Comparison of ENCODE assay signal across 8 mouse cellular contexts in the genomic region with DNA sequence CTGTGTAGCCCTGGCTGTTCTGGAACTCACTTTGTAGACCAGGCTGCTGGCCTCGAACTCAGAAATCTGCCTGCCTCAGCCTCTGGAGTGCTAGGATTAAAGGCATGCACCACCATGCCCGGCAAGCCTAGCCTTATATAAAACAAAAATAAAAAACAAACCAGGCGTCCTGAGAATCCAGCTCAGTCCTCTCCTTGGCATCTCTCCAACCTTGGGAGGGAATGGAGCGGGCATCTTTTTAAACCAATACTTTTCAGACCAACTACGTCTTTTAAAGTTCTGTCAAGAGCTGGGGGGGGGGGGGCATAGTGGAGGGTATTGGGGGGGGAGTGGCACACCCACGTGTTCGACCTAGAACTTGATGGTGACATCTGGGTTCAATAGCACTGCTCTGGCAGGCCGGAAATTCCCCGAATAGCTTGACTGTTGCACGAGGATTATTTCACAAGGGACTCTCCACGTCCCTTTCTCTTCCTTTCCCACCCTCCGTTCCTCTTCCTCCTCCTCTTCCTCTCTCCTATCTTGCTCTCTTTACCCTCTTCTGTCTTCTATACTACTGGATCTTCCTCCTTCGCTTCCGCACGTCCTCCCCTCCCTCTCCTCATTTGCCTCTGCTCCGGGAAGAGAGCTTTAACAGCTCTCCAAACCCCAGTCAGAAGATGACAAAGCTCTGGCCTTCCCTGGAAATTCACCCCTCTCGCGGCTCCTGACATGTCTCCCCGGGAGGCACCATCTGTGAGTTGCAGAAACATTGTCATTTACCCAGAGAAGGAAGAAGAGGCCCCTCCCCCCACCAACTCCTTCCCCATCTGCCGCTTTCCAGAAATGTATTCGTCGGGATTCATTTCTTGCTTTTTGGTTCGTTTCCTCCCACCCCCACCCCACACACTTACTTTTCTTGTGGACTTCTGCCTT. TPM values are rescaled to one million over a fixed set of nuclear protein-coding genes. Genes with fewer than 3 reads are reported as not detected.
DNase-seq lines count a peak whose midpoint lies in the region; ATAC-seq lines count a peak whose summit lies in the region.

No protein-coding gene starts in this region.

- 50% methylated on average over 23 of the region's 23 CpGs for WGBS in forebrain, embryonic 10.5 days
- 29% methylated on average over 23 of the region's 23 CpGs for WGBS in hindbrain, embryonic 12.5 days
- WGBS in midbrain, embryonic 16.5 days: 25% methylated on average over 23 of the region's 23 CpGs

- DNase-seq in heart, adult 18-20 months: peak; percentile 15 to 33
- DNase-seq in heart, postnatal 25 days (ENCODE audit: low spot score): no peak
- DNase-seq in forebrain, embryonic 10.5 days (ENCODE audit: extremely low spot score, low spot score): peak; percentile 41
- DNase-seq in left cerebral cortex, postnatal 10 days (ENCODE audit: extremely low spot score in 1 of 2, low spot score in 2 of 2): peak; percentile 77 to 80
- DNase-seq in urinary bladder, postnatal 10 days (ENCODE audit: low spot score): no peak

- H3K27me3 ChIP-seq in forebrain, embryonic 10.5 days (ENCODE audit: poor library complexity, severe bottlenecking): peaks cover 20% of the 10 kb centered on the region
- peaks cover 14% of the 10 kb centered on the region; the same call in 1 of the 2 replicates for H3K27me3 ChIP-seq in hindbrain, embryonic 12.5 days
- H3K27me3 ChIP-seq in midbrain, embryonic 16.5 days (ENCODE audit: control insufficient read depth, insufficient read depth, low read depth, low read length): no peaks in the 10 kb centered on the region

- no peaks in the 10 kb centered on the region for H3K36me3 ChIP-seq in forebrain, embryonic 10.5 days (replicated peaks)
- H3K36me3 ChIP-seq in hindbrain, embryonic 12.5 days: no peaks in the 10 kb centered on the region
- H3K36me3 ChIP-seq in midbrain, embryonic 16.5 days (ENCODE audit: control insufficient read depth, insufficient read depth, low read length): no peaks in the 10 kb centered on the region

- ATAC-seq in hindbrain, embryonic 12.5 days (ENCODE audit: low FRiP score): no peak
- no peak for ATAC-seq in midbrain, embryonic 16.5 days
- no peak for ATAC-seq in inflammation-experienced regulatory T-cells, adult 6 months

- H3K9me3 ChIP-seq in forebrain, embryonic 10.5 days: no peaks in the 10 kb centered on the region
- H3K9me3 ChIP-seq in hindbrain, embryonic 12.5 days (replicated peaks): no peaks in the 10 kb centered on the region
- H3K9me3 ChIP-seq in midbrain, embryonic 16.5 days (replicated peaks; ENCODE audit: control insufficient read depth, low read length, poor library complexity, severe bottlenecking): no peaks in the 10 kb centered on the region

- H3K4me2 ChIP-seq in hindbrain, embryonic 12.5 days (replicated peaks): peak overlapping the region; percentile 45
- peak overlapping the region; percentile 28; the same call in 1 of the 2 replicates for H3K4me2 ChIP-seq in midbrain, embryonic 16.5 days (ENCODE audit: low read length)

- H3K4me1 ChIP-seq in forebrain, embryonic 10.5 days: peaks cover 22% of the 10 kb centered on the region
- H3K4me1 ChIP-seq in hindbrain, embryonic 12.5 days: peaks cover 11% of the 10 kb centered on the region
- H3K4me1 ChIP-seq in midbrain, embryonic 16.5 days (ENCODE audit: control insufficient read depth, insufficient read depth, low read length): peaks cover 4% of the 10 kb centered on the region

- intact Hi-C loops in heart, postnatal 25 days (cut with DNase I): no loop called here
- intact Hi-C loops in left cerebral cortex, postnatal 10 days (cut with DNase I): loop anchor here (10.0 kb wide), 1 partner anchor 238 kb away; no protein-coding TSS in a partner anchor

- H3K27ac ChIP-seq in forebrain, embryonic 10.5 days: peak overlapping the region; percentile 82
- H3K27ac ChIP-seq in hindbrain, embryonic 12.5 days: peak overlapping the region; percentile 82
- H3K27ac ChIP-seq in midbrain, embryonic 16.5 days (ENCODE audit: low read length): no peak overlapping the region

- peak overlapping the region; percentile 25 for H3K4me3 ChIP-seq in forebrain, embryonic 10.5 days
- no peak overlapping the region for H3K4me3 ChIP-seq in hindbrain, embryonic 12.5 days
- no peak overlapping the region for H3K4me3 ChIP-seq in midbrain, embryonic 16.5 days (ENCODE audit: low read depth, low read length)

- 0 out of 2 replicates have a peak overlapping the region, but pooled peaks have one; percentile 9 for H3K9ac ChIP-seq in hindbrain, embryonic 12.5 days
- H3K9ac ChIP-seq in midbrain, embryonic 16.5 days (ENCODE audit: low read depth, low read length): no peak overlapping the region

RNA-seq across cellular contexts. Expression of a gene that starts 5.2 kb away (rescaled TPM):
- total RNA-seq in heart, adult 18-20 months (2021): under 1 TPM; 0.62 to 0.94 TPM
- under 1 TPM; 0.81 to 0.98 TPM for total RNA-seq in heart, postnatal 25 days (2021)
- 1.4 and 1.5 TPM in 2 replicates for polyA plus RNA-seq in forebrain, embryonic 10.5 days (2016; fragmentation: Nextera tagmentation; extraction: Ambion mirVana)
- 3.7 and 6.0 TPM in 2 replicates for polyA plus RNA-seq in hindbrain, embryonic 12.5 days (2016; fragmentation: Nextera tagmentation; extraction: Ambion mirVana)
- 1 to 10 TPM; 6.3 to 7.2 TPM for total RNA-seq in left cerebral cortex, postnatal 10 days (2021)
- 0.94 and 1.7 TPM in 2 replicates for polyA plus RNA-seq in midbrain, embryonic 16.5 days (2015; fragmentation: Nextera tagmentation; extraction: Ambion mirVana)
- 1 to 10 TPM in 2 of 3 experiments, under 1 TPM in 1; 0.74 to 4.2 (median 2.4) TPM for polyA plus RNA-seq in inflammation-experienced regulatory T-cells, adult 6 months (2017; shearing (Covaris generic))

Comparison
In these comparisons a context has a peak if more than half of its experiments do, and no peak if none do; other contexts are left out.
1. DNase-seq: peak in heart, adult 18-20 months (2 of 2), forebrain, embryonic 10.5 days (single experiment) and left cerebral cortex, postnatal 10 days (2 of 2); none in heart, postnatal 25 days (single experiment) and urinary bladder, postnatal 10 days (single experiment).